Mouse (Mus musculus): ENCODE measurements around the gene Ets1. TPM values are rescaled to one million over a fixed set of nuclear protein-coding genes. Genes with fewer than 3 reads are reported as not detected.
A peak's percentile ranks its signal among the peaks of the same experiment; 100 is the strongest.

Ets1 gene
- polyA plus RNA-seq, 1 experiment from 2014 or later: 78.2 TPM

- 0 out of 2 replicates have a peak overlapping the region, but pooled peaks have one; percentile 49 for H3K27ac ChIP-seq (ENCODE audit: low read length)
- peaks cover 21% of the 10 kb centered on the region; the same call in 1 of the 2 replicates for H3K36me3 ChIP-seq (ENCODE audit: insufficient read depth, low read length)
- TF ChIP-seq EP300 (IDR thresholded peaks at IDR 0.05): no peak
- no peak for TF ChIP-seq CTCF (IDR thresholded peaks at IDR 0.05)
- no peaks in the 10 kb centered on the region for H3K27me3 ChIP-seq (replicated peaks; ENCODE audit: insufficient read depth, low read length)
- WGBS: 71% methylated on average over 6 of the region's 6 CpGs
- no peak overlapping the region for H3K9ac ChIP-seq (replicated peaks; ENCODE audit: low read depth)
- no peaks in the 10 kb centered on the region for H3K9me3 ChIP-seq (ENCODE audit: low read length)
- no peak overlapping the region for H3K4me2 ChIP-seq (replicated peaks; ENCODE audit: low read depth, low read length)
- H3K4me3 ChIP-seq (ENCODE audit: low read depth, low read length): no peak overlapping the region
- ATAC-seq: no peak
- DNase-seq (ENCODE audit: low spot score): no peak
- no peaks in the 10 kb centered on the region for H3K4me1 ChIP-seq (ENCODE audit: insufficient read depth, low read depth, low read length)
Measured at GRCm38 (mm10) chr9:32746615-32747014, 110.6 kb downstream of the Ets1 start.

DNA sequence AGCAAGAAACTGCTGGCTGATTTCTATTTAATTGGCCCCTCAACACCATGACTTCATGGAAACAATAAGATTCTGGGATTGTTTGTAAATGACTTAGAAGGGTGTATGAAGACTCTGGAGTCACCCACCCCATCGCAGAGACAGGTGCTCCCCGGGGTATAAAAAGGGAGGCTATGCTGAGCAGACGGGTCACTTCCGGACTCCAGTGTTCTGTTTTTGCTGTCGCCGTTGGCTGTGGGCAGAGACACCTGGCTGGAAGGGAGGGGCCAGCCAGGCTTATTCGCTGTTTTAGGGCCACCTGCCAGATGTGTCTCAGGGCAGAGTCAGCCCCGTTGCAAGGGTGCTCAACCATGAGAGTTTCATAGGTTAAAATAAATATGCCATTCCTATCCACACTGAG lies 111.6 kb downstream of the Ets1 start:
- Histone ChIP-seq H3K4me1 (ENCODE audit: insufficient read depth, low read depth, low read length) (no peaks in the 10 kb centered on the region), H3K27ac (ENCODE audit: low read length) (no peak overlapping the region), H3K4me3 (ENCODE audit: low read depth, low read length) (no peak overlapping the region), H3K27me3 (replicated peaks; ENCODE audit: insufficient read depth, low read length) (no peaks in the 10 kb centered on the region), H3K4me2 (replicated peaks; ENCODE audit: low read depth, low read length) (no peak overlapping the region), H3K9me3 (ENCODE audit: low read length) (no peaks in the 10 kb centered on the region), H3K36me3 (ENCODE audit: insufficient read depth, low read length) (peaks cover 21% of the 10 kb centered on the region; the same call in 1 of the 2 replicates), H3K9ac (replicated peaks; ENCODE audit: low read depth) (no peak overlapping the region)
- DNase-seq (ENCODE audit: low spot score) (no peak), ATAC-seq (no peak)
- 72% methylated on average over 8 of the region's 8 CpGs for WGBS
- TF ChIP-seq CTCF (IDR thresholded peaks at IDR 0.05) (no peak), EP300 (IDR thresholded peaks at IDR 0.05) (no peak)

GRCm38 (mm10) chr9:32748552-32748951 lies 112.5 kb downstream of the Ets1 start:
- Histone ChIP-seq H3K9me3 (ENCODE audit: low read length) (no peaks in the 10 kb centered on the region), H3K27ac (ENCODE audit: low read length) (no peak overlapping the region), H3K36me3 (ENCODE audit: insufficient read depth, low read length) (peaks cover 23% of the 10 kb centered on the region), H3K4me3 (ENCODE audit: low read depth, low read length) (no peak overlapping the region), H3K4me2 (replicated peaks; ENCODE audit: low read depth, low read length) (no peak overlapping the region), H3K27me3 (replicated peaks; ENCODE audit: insufficient read depth, low read length) (no peaks in the 10 kb centered on the region), H3K9ac (replicated peaks; ENCODE audit: low read depth) (no peak overlapping the region), H3K4me1 (ENCODE audit: insufficient read depth, low read depth, low read length) (no peaks in the 10 kb centered on the region)
- ATAC-seq (no peak), DNase-seq (ENCODE audit: low spot score) (no peak)
- TF ChIP-seq EP300 (IDR thresholded peaks at IDR 0.05): no peak
- TF ChIP-seq CTCF (IDR thresholded peaks at IDR 0.05): no peak
- 90% methylated on average over 5 of the region's 5 CpGs for WGBS

- Histone ChIP-seq H3K36me3 (ENCODE audit: insufficient read depth, low read length) (peaks cover 30% of the 10 kb centered on the region), H3K4me1 (ENCODE audit: insufficient read depth, low read depth, low read length) (no peaks in the 10 kb centered on the region), H3K4me3 (ENCODE audit: low read depth, low read length) (no peak overlapping the region), H3K9ac (replicated peaks; ENCODE audit: low read depth) (no peak overlapping the region), H3K27me3 (replicated peaks; ENCODE audit: insufficient read depth, low read length) (no peaks in the 10 kb centered on the region), H3K4me2 (replicated peaks; ENCODE audit: low read depth, low read length) (no peak overlapping the region), H3K9me3 (ENCODE audit: low read length) (no peaks in the 10 kb centered on the region), H3K27ac (ENCODE audit: low read length) (no peak overlapping the region; the same call in 1 of the 2 replicates)
- ATAC-seq (0 out of 2 replicates have a peak, but pooled peaks have one; percentile 13), DNase-seq (ENCODE audit: low spot score) (no peak)
- no peak for TF ChIP-seq CTCF (IDR thresholded peaks at IDR 0.05)
- no peak for TF ChIP-seq EP300 (IDR thresholded peaks at IDR 0.05)
- 86% methylated on average over 13 of the region's 13 CpGs for WGBS
Measured at GRCm38 (mm10) chr9:32749721-32750480, 113.9 kb downstream of the Ets1 start.

DNA sequence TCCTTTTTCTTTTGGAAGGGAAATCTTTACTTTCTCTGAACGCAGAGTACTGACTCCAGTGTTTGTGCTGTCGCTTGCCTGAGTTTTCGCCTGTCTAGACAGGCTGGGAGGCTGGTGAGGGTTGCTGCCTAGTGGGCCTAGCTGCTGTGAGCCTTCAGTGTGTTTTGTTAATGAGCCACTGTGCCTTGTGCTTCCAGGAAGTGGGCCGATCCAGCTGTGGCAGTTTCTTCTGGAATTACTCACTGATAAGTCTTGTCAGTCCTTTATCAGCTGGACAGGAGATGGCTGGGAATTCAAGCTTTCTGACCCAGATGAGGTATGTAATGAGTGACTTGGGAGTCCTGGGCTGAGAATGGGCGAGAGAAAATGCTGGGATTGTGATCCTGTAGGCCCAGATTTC lies 116.6 kb downstream of the Ets1 start:
- H3K9me3 ChIP-seq (ENCODE audit: low read length): no peaks in the 10 kb centered on the region
- DNase-seq (ENCODE audit: low spot score) (no peak), ATAC-seq (no peak)
- H3K36me3 ChIP-seq (ENCODE audit: insufficient read depth, low read length): peaks cover 24% of the 10 kb centered on the region
- no peaks in the 10 kb centered on the region for H3K27me3 ChIP-seq (replicated peaks; ENCODE audit: insufficient read depth, low read length)
- TF ChIP-seq EP300 (IDR thresholded peaks at IDR 0.05) (no peak), CTCF (IDR thresholded peaks at IDR 0.05) (no peak)
- H3K4me3 ChIP-seq (ENCODE audit: low read depth, low read length): no peak overlapping the region
- H3K9ac ChIP-seq (replicated peaks; ENCODE audit: low read depth): no peak overlapping the region
- H3K4me2 ChIP-seq (replicated peaks; ENCODE audit: low read depth, low read length): no peak overlapping the region
- 47% methylated on average over 5 of the region's 5 CpGs for WGBS
- no peaks in the 10 kb centered on the region for H3K4me1 ChIP-seq (ENCODE audit: insufficient read depth, low read depth, low read length)
- no peak overlapping the region for H3K27ac ChIP-seq (ENCODE audit: low read length)

DNA sequence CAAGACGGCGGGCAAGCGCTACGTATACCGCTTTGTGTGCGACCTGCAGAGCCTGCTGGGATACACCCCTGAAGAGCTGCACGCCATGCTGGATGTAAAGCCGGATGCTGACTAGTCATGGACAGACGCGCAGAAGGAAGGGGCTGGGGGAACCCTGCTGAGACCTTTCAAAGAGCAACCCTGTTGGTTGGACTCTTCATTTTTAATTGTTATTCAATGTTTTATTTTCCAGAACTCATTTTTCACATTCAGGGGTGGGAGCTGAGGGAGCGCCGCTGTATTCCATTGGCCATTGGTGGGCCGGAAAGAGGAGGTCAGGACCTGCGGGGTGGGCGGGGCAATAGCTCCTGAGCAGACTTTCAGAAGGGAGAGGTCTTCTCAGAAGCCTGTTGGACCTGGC lies 118.3 kb downstream of the Ets1 start:
- DNase-seq (ENCODE audit: low spot score): no peak
- no peak overlapping the region for H3K27ac ChIP-seq (ENCODE audit: low read length)
- H3K9me3 ChIP-seq (ENCODE audit: low read length): no peaks in the 10 kb centered on the region
- ATAC-seq: no peak
- H3K4me2 ChIP-seq (replicated peaks; ENCODE audit: low read depth, low read length): no peak overlapping the region
- H3K4me1 ChIP-seq (ENCODE audit: insufficient read depth, low read depth, low read length): no peaks in the 10 kb centered on the region
- no peaks in the 10 kb centered on the region for H3K27me3 ChIP-seq (replicated peaks; ENCODE audit: insufficient read depth, low read length)
- H3K36me3 ChIP-seq (ENCODE audit: insufficient read depth, low read length): peaks cover 17% of the 10 kb centered on the region
- TF ChIP-seq EP300 (IDR thresholded peaks at IDR 0.05) (no peak), CTCF (IDR thresholded peaks at IDR 0.05) (no peak)
- H3K9ac ChIP-seq (replicated peaks; ENCODE audit: low read depth): no peak overlapping the region
- no peak overlapping the region for H3K4me3 ChIP-seq (ENCODE audit: low read depth, low read length)
- 93% methylated on average over 15 of the region's 15 CpGs for WGBS
